7 mouse cellular contexts compared by ENCODE assay signal in the genomic region with DNA sequence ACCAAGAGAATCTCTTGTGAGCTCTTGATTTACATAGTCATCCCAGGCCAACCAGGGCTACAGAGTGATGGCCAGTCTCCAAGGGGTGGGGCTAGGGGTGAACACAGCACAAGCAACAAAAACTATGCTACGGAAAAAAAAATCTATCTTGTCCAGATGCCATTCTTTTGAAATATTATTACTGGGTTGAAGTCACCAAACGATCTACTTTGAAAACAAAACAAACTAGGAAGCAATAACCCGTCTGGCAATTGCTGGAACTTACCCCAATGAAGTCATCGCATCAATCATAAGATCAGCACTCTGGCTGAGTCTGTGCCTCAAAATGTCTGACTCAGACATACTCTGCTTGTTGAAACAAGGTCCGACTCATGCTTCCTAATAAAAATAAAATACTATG. TPM values are rescaled to one million over a fixed set of nuclear protein-coding genes. Genes with fewer than 3 reads are reported as not detected.
DNase-seq lines count a peak whose midpoint lies in the region; ATAC-seq lines count a peak whose summit lies in the region.

No protein-coding gene starts in this region.

- peak overlapping the region; percentile 55 for H3K4me2 ChIP-seq in forebrain, embryonic 12.5 days
- peak overlapping the region; percentile 81 for H3K4me2 ChIP-seq in lung, embryonic 15.5 days

- peak overlapping the region; percentile 82 for H3K4me3 ChIP-seq in brown adipose tissue, adult 24 weeks (ENCODE audit: insufficient read depth, low read depth, low read length)
- peak overlapping the region; percentile 67 for H3K4me3 ChIP-seq in forebrain, embryonic 12.5 days (replicated peaks)
- H3K4me3 ChIP-seq in lung, embryonic 15.5 days, result peak overlapping the region; percentile 68

- intact Hi-C loops in heart, postnatal 36 days (cut with DNase I), result loop anchor here (1.0 to 2.0 kb wide), 2 partner anchors 53 to 92 kb away; no protein-coding TSS in a partner anchor

- H3K27ac ChIP-seq in brown adipose tissue, adult 24 weeks (replicated peaks; ENCODE audit: low read depth, low read length), result peak overlapping the region; percentile 99
- peak overlapping the region; percentile 96 for H3K27ac ChIP-seq in forebrain, embryonic 12.5 days
- H3K27ac ChIP-seq in lung, embryonic 15.5 days, result peak overlapping the region; percentile 98

- peak; percentile 89 for DNase-seq in Muller cell, postnatal 12 days (ENCODE audit: inconsistent ontology term)
- peak; percentile 74 to 75 for DNase-seq in heart, postnatal 36 days
- DNase-seq in layer of hippocampus, adult 18-20 months (ENCODE audit: low spot score in 2 of 2), result peak; percentile 31 to 68
- peak; percentile 68 for DNase-seq in ovary, postnatal 14 days (ENCODE audit: low spot score)

- 29% methylated on average over 5 of the region's 5 CpGs for WGBS in forebrain, embryonic 12.5 days
- WGBS in lung, embryonic 15.5 days, result 7% methylated on average over 5 of the region's 5 CpGs

- no peak for ATAC-seq in forebrain, embryonic 12.5 days (ENCODE audit: low FRiP score)
- ATAC-seq in lung, embryonic 15.5 days (ENCODE audit: borderline replicate concordance, extremely low read depth, low FRiP score, low TSS enrichment), result peak; percentile 31; the same call in 1 of the 2 replicates

- peaks cover 19% of the 10 kb centered on the region for H3K36me3 ChIP-seq in forebrain, embryonic 12.5 days (replicated peaks)
- peaks cover 18% of the 10 kb centered on the region for H3K36me3 ChIP-seq in lung, embryonic 15.5 days

- no peaks in the 10 kb centered on the region for H3K27me3 ChIP-seq in forebrain, embryonic 12.5 days
- no peaks in the 10 kb centered on the region for H3K27me3 ChIP-seq in lung, embryonic 15.5 days

- H3K9me3 ChIP-seq in forebrain, embryonic 12.5 days, result no peaks in the 10 kb centered on the region
- H3K9me3 ChIP-seq in lung, embryonic 15.5 days, result no peaks in the 10 kb centered on the region

- peak overlapping the region; percentile 75 for H3K9ac ChIP-seq in forebrain, embryonic 12.5 days
- H3K9ac ChIP-seq in lung, embryonic 15.5 days, result peak overlapping the region; percentile 90

- peaks cover 2% of the 10 kb centered on the region; the same call in 1 of the 2 replicates for H3K4me1 ChIP-seq in brown adipose tissue, adult 24 weeks (ENCODE audit: control insufficient read depth, insufficient read depth, insufficient read length, low read length)
- H3K4me1 ChIP-seq in forebrain, embryonic 12.5 days, result peaks cover 31% of the 10 kb centered on the region
- H3K4me1 ChIP-seq in lung, embryonic 15.5 days, result peaks cover 25% of the 10 kb centered on the region

RNA-seq across cellular contexts. Expression of a gene that starts 1.2 kb away (rescaled TPM):
- 359 and 432 TPM in 2 replicates for polyA plus RNA-seq in brown adipose tissue, adult 24 weeks (2012; ENCODE audit: insufficient read depth, insufficient read length, missing spikeins)
- 3,704 and 3,828 TPM in 2 replicates for polyA plus RNA-seq in forebrain, embryonic 12.5 days (2016; fragmentation: Nextera tagmentation; extraction: Ambion mirVana)
- total RNA-seq in heart, postnatal 36 days (2021), result 100 to 1,000 TPM; 708 to 720 TPM
- 1,000 to 10,000 TPM; 1,877 to 1,910 TPM for total RNA-seq in layer of hippocampus, adult 18-20 months (2021)
- polyA plus RNA-seq in lung, embryonic 15.5 days (2015; fragmentation: Nextera tagmentation; extraction: Ambion mirVana), result 3,157 and 3,186 TPM in 2 replicates

RNA-seq across cellular contexts. Expression of a gene that starts 10.7 kb away (rescaled TPM):
- polyA plus RNA-seq in brown adipose tissue, adult 24 weeks (2012; ENCODE audit: insufficient read depth, insufficient read length, missing spikeins), result 41.7 and 45.2 TPM in 2 replicates
- 85.7 and 90.0 TPM in 2 replicates for polyA plus RNA-seq in forebrain, embryonic 12.5 days (2016; fragmentation: Nextera tagmentation; extraction: Ambion mirVana)
- 10 to 100 TPM; 22.8 to 25.0 TPM for total RNA-seq in heart, postnatal 36 days (2021)
- total RNA-seq in layer of hippocampus, adult 18-20 months (2021), result 10 to 100 TPM; 37.5 to 42.7 TPM
- 13.7 and 14.1 TPM in 2 replicates for polyA plus RNA-seq in lung, embryonic 15.5 days (2015; fragmentation: Nextera tagmentation; extraction: Ambion mirVana)

RNA-seq across cellular contexts. Expression of a gene that starts 24.5 kb away (rescaled TPM):
- 1.0 and 2.5 TPM in 2 replicates for polyA plus RNA-seq in brown adipose tissue, adult 24 weeks (2012; ENCODE audit: insufficient read depth, insufficient read length, missing spikeins)
- polyA plus RNA-seq in forebrain, embryonic 12.5 days (2016; fragmentation: Nextera tagmentation; extraction: Ambion mirVana), result 6.4 and 7.3 TPM in 2 replicates
- total RNA-seq in heart, postnatal 36 days (2021), result 1 to 10 TPM; 2.8 to 2.9 TPM
- 10 to 100 TPM; 12.8 to 14.9 TPM for total RNA-seq in layer of hippocampus, adult 18-20 months (2021)
- 4.6 and 5.5 TPM in 2 replicates for polyA plus RNA-seq in lung, embryonic 15.5 days (2015; fragmentation: Nextera tagmentation; extraction: Ambion mirVana)
